Mouse (Mus musculus): Measurements from ENCODE around the gene Aoc2. TPM values are rescaled to one million over a fixed set of nuclear protein-coding genes. Genes with fewer than 3 reads are reported as not detected.
A peak's percentile ranks its signal among the peaks of the same experiment; 100 is the strongest.

Aoc2 gene
- total RNA-seq (2022) = 1 to 10 TPM; 1.4 to 1.9 (median 1.7) TPM

- no peak for DNase-seq (ENCODE audit: low spot score)
Measured at GRCm38 (mm10) chr11:101324763-101325162, at the start of gene Aoc2. TSS of gene Aoc2 (plus strand) at chr11:101325063.

- no peak for DNase-seq (ENCODE audit: low spot score)
Measured at GRCm38 (mm10) chr11:101275309-101275708, 49.6 kb upstream of the Aoc2 start.

GRCm38 (mm10) chr11:101276319-101277070 is 48.4 kb upstream of the Aoc2 start:
- no peak for DNase-seq (ENCODE audit: low spot score)

- no peak for DNase-seq (ENCODE audit: low spot score)
Measured at GRCm38 (mm10) chr11:101277381-101278222, 47.3 kb upstream of the Aoc2 start.

- DNase-seq (ENCODE audit: low spot score) = peak; percentile 89
Measured at GRCm38 (mm10) chr11:101278223-101279192, 46.4 kb upstream of the Aoc2 start, which contains the start of the genes Cntd1 and Coa3. TSS of gene Cntd1 (plus strand) at chr11:101279012. TSS of gene Coa3 (minus strand) at chr11:101279114.

GRCm38 (mm10) chr11:101279193-101279569 is 45.7 kb upstream of the Aoc2 start:
- DNase-seq (ENCODE audit: low spot score) = no peak

GRCm38 (mm10) chr11:101280837-101281236 is 44.0 kb upstream of the Aoc2 start:
- no peak for DNase-seq (ENCODE audit: low spot score)

GRCm38 (mm10) chr11:101282896-101283295 is 42.0 kb upstream of the Aoc2 start:
- no peak for DNase-seq (ENCODE audit: low spot score)

GRCm38 (mm10) chr11:101283805-101284204 is 41.1 kb upstream of the Aoc2 start:
- DNase-seq (ENCODE audit: low spot score) = no peak

GRCm38 (mm10) chr11:101287306-101287705 is 37.6 kb upstream of the Aoc2 start:
- DNase-seq (ENCODE audit: low spot score) = peak; percentile 36

GRCm38 (mm10) chr11:101291231-101291630 is 33.6 kb upstream of the Aoc2 start:
- no peak for DNase-seq (ENCODE audit: low spot score)

GRCm38 (mm10) chr11:101295191-101295590 is 29.7 kb upstream of the Aoc2 start:
- DNase-seq (ENCODE audit: low spot score) = no peak

GRCm38 (mm10) chr11:101300881-101301280 is 24.0 kb upstream of the Aoc2 start:
- no peak for DNase-seq (ENCODE audit: low spot score)

- DNase-seq (ENCODE audit: low spot score) = no peak
Measured at GRCm38 (mm10) chr11:101301299-101302003, 23.4 kb upstream of the Aoc2 start.

- DNase-seq (ENCODE audit: low spot score) = peak; percentile 95
Measured at GRCm38 (mm10) chr11:101302004-101302798, 22.7 kb upstream of the Aoc2 start, which contains the start of gene Becn1. TSS of gene Becn1 (minus strand) at chr11:101302286.

- no peak for DNase-seq (ENCODE audit: low spot score)
Measured at GRCm38 (mm10) chr11:101307744-101308143, 17.1 kb upstream of the Aoc2 start.

GRCm38 (mm10) chr11:101311083-101311482 is 13.8 kb upstream of the Aoc2 start:
- no peak for DNase-seq (ENCODE audit: low spot score)

- no peak for DNase-seq (ENCODE audit: low spot score)
Measured at GRCm38 (mm10) chr11:101312150-101312549, 12.7 kb upstream of the Aoc2 start.

- DNase-seq (ENCODE audit: low spot score) = no peak
Measured at GRCm38 (mm10) chr11:101314567-101314966, 10.3 kb upstream of the Aoc2 start.

Data from heart, adult 8-10 months (tissue).